Mouse (Mus musculus) ES-Bruce4 (cell line): ENCODE data around the gene Ckap5.

Experiments used
- EP300 ChIP-seq: IDR thresholded peaks from 2 replicates; pipeline ENCODE4 v1.6.1; 2011; ENCODE audit warnings: low read depth, low read length; ENCODE audit not compliant: insufficient read depth
- POLR2A ChIP-seq: IDR thresholded peaks from one replicate; pipeline ENCODE4 v1.8.1; 2011; ENCODE audit warnings: low read length; ENCODE audit not compliant: insufficient read depth

DNA sequence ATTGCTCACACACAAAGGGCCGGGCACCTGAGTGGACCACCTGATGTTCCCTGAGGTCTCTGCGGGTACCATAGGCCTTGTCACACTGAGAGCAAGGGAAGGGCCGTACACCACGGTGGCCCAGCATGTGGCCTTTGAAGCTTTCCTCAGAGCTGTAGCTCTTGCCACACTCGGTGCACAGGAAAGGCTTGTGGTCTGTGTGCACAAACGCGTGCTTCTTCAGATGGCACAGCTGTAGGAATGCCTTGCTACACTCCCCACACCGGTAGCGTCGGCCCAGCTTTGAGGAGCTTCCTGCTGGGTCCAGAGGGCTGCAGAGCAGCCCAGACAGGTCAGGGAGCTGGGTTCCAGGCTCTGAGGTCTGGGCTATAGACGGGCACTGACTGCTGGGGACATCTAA, 119.2 kb downstream of the Ckap5 start:
- TF ChIP-seq POLR2A (no peak), EP300 (no peak)
